Mouse (Mus musculus) erythroblast, embryonic 14.5 days (primary cell): ENCODE data around the gene Unc119.

Experiments used
- GATA1 ChIP-seq: IDR thresholded peaks from 2 replicates; pipeline ENCODE4 v1.6.1; 2012; ENCODE audit warnings: low read length, inconsistent platforms, mixed read lengths
- TAL1 ChIP-seq: IDR thresholded peaks from 3 replicates; pipeline ENCODE4 v1.6.1; 2012; ENCODE audit warnings: low read length, inconsistent platforms, mixed read lengths

DNA sequence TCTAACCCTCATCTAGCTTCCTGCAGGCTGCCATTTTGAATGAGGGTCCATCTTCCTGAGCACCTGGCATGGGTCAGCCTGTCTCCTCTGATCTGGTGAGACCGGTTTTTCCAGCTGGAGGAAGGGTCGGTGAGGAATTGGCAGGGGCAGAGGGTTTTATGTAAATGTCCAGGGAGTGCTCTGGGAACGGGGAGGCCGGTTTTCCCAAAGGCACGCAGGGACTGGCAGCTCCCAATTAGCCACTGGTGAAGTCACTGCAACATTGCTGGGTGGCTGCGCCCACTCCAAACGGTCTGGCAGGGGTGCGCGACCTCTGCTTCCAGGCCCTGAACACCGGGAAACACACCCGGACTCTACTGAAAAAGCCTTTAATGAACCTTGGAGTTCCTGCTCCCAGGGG lies 53.7 kb downstream of the Unc119 start:
- TF ChIP-seq GATA1: no peak
- no peak for TF ChIP-seq TAL1
